Mouse (Mus musculus) midbrain, postnatal 0 days (tissue): ENCODE measurements around the gene Get4. TPM values are rescaled to one million over a fixed set of nuclear protein-coding genes. Genes with fewer than 3 reads are reported as not detected.

Experiments
- ATAC-seq: fragments of 200-750 bp; cut with Nextera tagmentation; 2 replicates; pipeline ENCODE4 v1.8.0; 2017; ENCODE audit warnings: moderate number of reproducible peaks, mild to moderate bottlenecking, moderate TSS enrichment, moderate library complexity; ENCODE audit not compliant: low FRiP score
- DNase-seq: peaks from one replicate; pipeline ENCODE4 v3.0.0-alpha.2; 2015; ENCODE audit warnings: low spot score
- H3K27ac ChIP-seq: fragments of 300-500 bp; sonication (generic); 2 replicates; pipeline ENCODE4 v1.5.1; 2014; ENCODE audit warnings: low read depth, mild to moderate bottlenecking, low read length, mixed read lengths
- H3K27me3 ChIP-seq: fragments of 300-500 bp; sonication (generic); 2 replicates; pipeline ENCODE4 v1.6.1; 2014; ENCODE audit warnings: low read length, control low read depth, mixed read lengths; ENCODE audit not compliant: insufficient read depth
- H3K36me3 ChIP-seq: fragments of 300-500 bp; sonication (generic); 2 replicates; pipeline ENCODE4 v1.6.1; 2014; ENCODE audit warnings: low read length, control low read depth, mixed read lengths; ENCODE audit not compliant: insufficient read depth
- H3K4me1 ChIP-seq: fragments of 300-500 bp; sonication (generic); 2 replicates; pipeline ENCODE4 v1.6.1; 2014; ENCODE audit warnings: mild to moderate bottlenecking, control low read depth, antibody characterized with exemption, low read length, mixed read lengths; ENCODE audit not compliant: insufficient read depth
- H3K4me2 ChIP-seq: fragments of 300-500 bp; sonication (generic); 2 replicates; pipeline ENCODE4 v1.6.1; 2014; ENCODE audit warnings: low read depth, mild to moderate bottlenecking, low read length, mixed read lengths; ENCODE audit not compliant: poor library complexity, severe bottlenecking
- H3K4me3 ChIP-seq: fragments of 300-500 bp; sonication (generic); 2 replicates; pipeline ENCODE4 v1.5.1; 2014; ENCODE audit warnings: low read depth, mild to moderate bottlenecking, low read length, moderate library complexity
- H3K9ac ChIP-seq: fragments of 300-500 bp; sonication (generic); replicated peaks from 2 replicates; pipeline ENCODE4 v1.6.1; 2014; ENCODE audit warnings: mild to moderate bottlenecking, low read length, moderate library complexity, mixed read lengths; ENCODE audit not compliant: poor library complexity, severe bottlenecking
- H3K9me3 ChIP-seq: fragments of 300-500 bp; sonication (generic); 2 replicates; pipeline ENCODE4 v1.6.1; 2016; ENCODE audit warnings: low read length, control low read depth
- CTCF ChIP-seq: IDR thresholded peaks from 2 replicates; pipeline ENCODE4 v1.5.1; 2016; ENCODE audit warnings: antibody characterized with exemption, mild to moderate bottlenecking
- WGBS: fragments of 180-500 bp; shearing (Covaris S2); extraction: QIAGEN DNeasy Blood & Tissue Kit; methylation state at CpG from one replicate; pipeline ENCODE4 v1.1.7; 2014; 5-methylcytosine and 5-hydroxymethylcytosine counted together
- polyA plus RNA-seq: library from polyadenylated mRNA; unstranded; fragments of >200 nt; fragmentation: Nextera tagmentation; extraction: Ambion mirVana; gene quantifications from 2 replicates; pipeline ENCODE4 v1.2.1, GENCODE M21; 2015
- total RNA-seq: library from RNA; depleted of rRNA; stranded (reverse); fragments of >200 nt; gene quantifications from 2 replicates; pipeline ENCODE4 v1.2.3, GENCODE M21; 2014

Gene Get4
- total and polyA plus RNA-seq, 2 experiments from 2014 or later: 48.9 to 135 TPM

GRCm38 (mm10) chr5:139216774-139217173, 35.4 kb upstream of the Get4 start:
- 97% methylated on average over 3 of the region's 3 CpGs for WGBS
- ATAC-seq: no peak
- no peak overlapping the region for H3K4me3 ChIP-seq

GRCm38 (mm10) chr5:139220006-139220515, 32.1 kb upstream of the Get4 start:
- Histone ChIP-seq H3K27ac (no peak overlapping the region), H3K4me2 (no peak overlapping the region), H3K9ac (no peak overlapping the region), H3K4me1 (no peaks in the 10 kb centered on the region), H3K36me3 (peaks cover 48% of the 10 kb centered on the region), H3K27me3 (no peaks in the 10 kb centered on the region), H3K9me3 (no peaks in the 10 kb centered on the region), H3K4me3 (no peak overlapping the region)
- no peak for TF ChIP-seq CTCF
- WGBS: 89% methylated on average over 4 of the region's 4 CpGs
- DNase-seq (no peak), ATAC-seq (no peak)

More at GRCm38 (mm10) chr5:139216774-139217173, 35.4 kb upstream of the Get4 start:
- Histone ChIP-seq H3K4me2 (no peak overlapping the region), H3K4me1 (no peaks in the 10 kb centered on the region), H3K9ac (no peak overlapping the region), H3K9me3 (no peaks in the 10 kb centered on the region), H3K27ac (no peak overlapping the region), H3K27me3 (no peaks in the 10 kb centered on the region), H3K36me3 (peaks cover 30% of the 10 kb centered on the region)
- no peak for TF ChIP-seq CTCF
- DNase-seq: no peak

GRCm38 (mm10) chr5:139220610-139221009, 31.5 kb upstream of the Get4 start:
- Histone ChIP-seq H3K4me2 (no peak overlapping the region), H3K27me3 (no peaks in the 10 kb centered on the region), H3K36me3 (peaks cover 47% of the 10 kb centered on the region), H3K9ac (no peak overlapping the region), H3K4me1 (no peaks in the 10 kb centered on the region), H3K27ac (no peak overlapping the region), H3K4me3 (no peak overlapping the region), H3K9me3 (no peaks in the 10 kb centered on the region)
- 89% methylated on average over 4 of the region's 4 CpGs for WGBS
- ATAC-seq: no peak
- no peak for TF ChIP-seq CTCF
- DNase-seq: no peak

DNA sequence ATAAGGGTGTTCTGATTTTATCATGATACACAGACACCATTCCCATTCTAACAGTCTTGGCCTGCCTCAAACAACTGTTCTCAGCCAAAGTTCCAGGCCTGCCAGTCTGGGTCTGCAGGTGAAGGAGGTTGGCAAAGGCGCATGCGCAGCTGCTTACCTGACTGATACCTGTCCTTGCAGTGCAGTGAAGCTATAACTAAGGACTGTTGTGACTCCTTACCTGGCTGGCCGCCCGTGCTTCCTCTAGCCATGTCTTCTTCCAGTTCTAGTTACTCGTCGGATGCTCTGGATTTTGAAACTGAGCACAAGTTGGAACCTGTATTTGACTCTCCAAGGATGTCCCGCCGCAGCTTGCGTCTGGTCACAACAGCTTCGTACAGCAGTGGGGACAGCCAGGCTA, 28.8 kb upstream of the Get4 start:
- H3K9me3 ChIP-seq: no peaks in the 10 kb centered on the region

DNA sequence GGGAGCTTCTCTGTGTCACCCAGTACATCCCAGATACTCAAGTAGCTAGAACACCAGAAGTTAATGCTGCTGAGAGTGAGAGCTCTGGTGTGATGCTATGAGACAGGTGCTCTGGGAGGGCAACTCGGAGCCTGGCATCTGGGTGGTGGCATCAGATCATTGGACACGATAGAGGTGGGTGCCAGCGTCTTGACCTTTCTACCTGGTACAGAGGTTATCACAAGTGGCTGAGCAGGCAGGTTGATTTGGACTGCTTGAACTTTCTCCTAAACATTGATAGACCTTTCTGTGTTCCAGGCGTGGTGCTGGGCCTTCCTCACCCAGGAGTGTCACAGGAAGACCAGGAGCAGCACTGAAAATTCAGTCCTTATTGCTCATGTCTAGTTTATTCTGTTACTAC, 24.9 kb upstream of the Get4 start:
- Histone ChIP-seq H3K9ac (no peak overlapping the region), H3K9me3 (no peaks in the 10 kb centered on the region), H3K27me3 (no peaks in the 10 kb centered on the region), H3K27ac (no peak overlapping the region), H3K4me2 (no peak overlapping the region), H3K36me3 (peaks cover 68% of the 10 kb centered on the region), H3K4me3 (no peak overlapping the region), H3K4me1 (no peaks in the 10 kb centered on the region)
- ATAC-seq: no peak
- WGBS: 97% methylated on average over 4 of the region's 4 CpGs
- no peak for DNase-seq
- no peak for TF ChIP-seq CTCF

More for the DNA sequence above, 28.8 kb upstream of the Get4 start:
- Histone ChIP-seq H3K27me3 (no peaks in the 10 kb centered on the region), H3K27ac (no peak overlapping the region), H3K36me3 (peaks cover 59% of the 10 kb centered on the region), H3K4me1 (no peaks in the 10 kb centered on the region), H3K9ac (no peak overlapping the region), H3K4me3 (no peak overlapping the region), H3K4me2 (no peak overlapping the region)
- no peak for TF ChIP-seq CTCF
- DNase-seq: no peak
- no peak for ATAC-seq
- 97% methylated on average over 10 of the region's 10 CpGs for WGBS

- H3K27ac ChIP-seq: no peak overlapping the region
- DNase-seq (no peak), ATAC-seq (no peak)
- no peaks in the 10 kb centered on the region for H3K27me3 ChIP-seq
- H3K9ac ChIP-seq: no peak overlapping the region
- H3K9me3 ChIP-seq: no peaks in the 10 kb centered on the region
- H3K4me3 ChIP-seq: no peak overlapping the region
- no peak for TF ChIP-seq CTCF
- WGBS: 94% methylated on average over 2 of the region's 2 CpGs
- peaks cover 72% of the 10 kb centered on the region for H3K36me3 ChIP-seq
- H3K4me2 ChIP-seq: no peak overlapping the region
- no peaks in the 10 kb centered on the region for H3K4me1 ChIP-seq
Measured at GRCm38 (mm10) chr5:139227645-139228044, 24.5 kb upstream of the Get4 start.
